ENCODE assay signal across 9 mouse cellular contexts in the genomic region with DNA sequence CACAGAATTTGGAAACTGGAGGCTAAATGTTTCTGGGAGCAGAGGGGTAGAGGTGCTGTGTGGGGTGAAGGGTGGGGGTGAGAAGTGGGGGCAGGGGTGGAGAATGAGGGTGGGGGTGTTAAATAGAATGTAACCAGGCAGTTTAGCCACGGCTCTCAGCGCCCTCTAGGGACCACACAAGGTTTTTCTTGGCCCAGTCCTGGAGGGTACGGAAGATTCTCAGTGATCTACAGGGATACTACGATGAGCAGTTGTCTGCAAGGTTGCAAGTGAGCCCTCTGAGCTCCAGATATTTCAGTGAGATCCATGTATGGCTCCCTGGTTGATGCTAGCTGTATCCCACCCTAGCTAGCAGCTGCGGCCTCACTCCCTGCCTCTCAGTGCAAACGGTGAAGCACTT.
DNase-seq lines count a peak whose midpoint lies in the region; ATAC-seq and TF ChIP-seq lines count a peak whose summit lies in the region.
"Had no signal": no experiment of that assay in that cellular context is flagged by ENCODE, and none has a peak within 500 bp of the region (broad histone marks: within the 10 kb centered on the region; RNA-seq: fewer than 3 reads in every experiment).

No protein-coding gene starts in this region.

- no peaks in the 10 kb centered on the region for H3K27me3 ChIP-seq in kidney, embryonic 14.5 days (ENCODE audit: control insufficient read depth, insufficient read depth, low read length)
- H3K27me3 ChIP-seq in midbrain, postnatal 0 days (ENCODE audit: insufficient read depth, low read length) = no peaks in the 10 kb centered on the region
- H3K27me3 ChIP-seq in midbrain, embryonic 10.5 days (ENCODE audit: low read depth, poor library complexity, severe bottlenecking) = peaks cover 31% of the 10 kb centered on the region
- no peaks in the 10 kb centered on the region for H3K27me3 ChIP-seq in intestine, postnatal 0 days (replicated peaks; ENCODE audit: control insufficient read depth, insufficient read depth, low read length)

- H3K9me3 ChIP-seq in kidney, embryonic 14.5 days (ENCODE audit: control insufficient read depth, low read length) = no peaks in the 10 kb centered on the region
- no peaks in the 10 kb centered on the region for H3K9me3 ChIP-seq in midbrain, postnatal 0 days (ENCODE audit: low read length)
- no peaks in the 10 kb centered on the region for H3K9me3 ChIP-seq in midbrain, embryonic 10.5 days (replicated peaks)
- H3K9me3 ChIP-seq in intestine, postnatal 0 days (ENCODE audit: control insufficient read depth) = no peaks in the 10 kb centered on the region

- no peaks in the 10 kb centered on the region for H3K4me1 ChIP-seq in kidney, embryonic 14.5 days (ENCODE audit: control insufficient read depth, insufficient read depth, low read length)
- no peaks in the 10 kb centered on the region for H3K4me1 ChIP-seq in midbrain, postnatal 0 days (ENCODE audit: insufficient read depth, low read length)
- H3K4me1 ChIP-seq in midbrain, embryonic 10.5 days = peaks cover 15% of the 10 kb centered on the region
- no peaks in the 10 kb centered on the region for H3K4me1 ChIP-seq in intestine, postnatal 0 days (replicated peaks; ENCODE audit: control insufficient read depth, insufficient read depth, low read length)

- no peak overlapping the region for H3K27ac ChIP-seq in kidney, embryonic 14.5 days (ENCODE audit: low read depth, low read length)
- H3K27ac ChIP-seq in midbrain, postnatal 0 days (ENCODE audit: low read depth, low read length) = no peak overlapping the region
- no peak overlapping the region for H3K27ac ChIP-seq in midbrain, embryonic 10.5 days (replicated peaks)
- no peak overlapping the region for H3K27ac ChIP-seq in intestine, postnatal 0 days (ENCODE audit: low read depth, low read length)
- H3K27ac ChIP-seq: liver, embryonic 14.5 days had no signal

- DNase-seq in cerebellum, postnatal 14 days = peak; percentile 35 to 38
- no peak for DNase-seq in cerebellum, adult 11-12 months
- no peak for DNase-seq in kidney, adult 9 months
- peak; percentile 36 for DNase-seq in midbrain, postnatal 0 days (ENCODE audit: low spot score)
- DNase-seq in midbrain, embryonic 10.5 days (ENCODE audit: low spot score) = no peak

- ATAC-seq in kidney, embryonic 14.5 days (ENCODE audit: low FRiP score, low TSS enrichment) = peak; percentile 24; the same call in 1 of the 2 replicates
- ATAC-seq in midbrain, postnatal 0 days (ENCODE audit: low FRiP score) = no peak; the same call in 1 of the 2 replicates
- no peak for ATAC-seq in intestine, postnatal 0 days
- ATAC-seq in erythroid progenitor cell, adult 5-6 weeks (replicated peaks; ENCODE audit: low FRiP score, poor library complexity, severe bottlenecking) = no peak

- 55% methylated on average over 6 of the region's 6 CpGs for WGBS in kidney, embryonic 14.5 days
- WGBS in midbrain, postnatal 0 days = 60% methylated on average over 6 of the region's 6 CpGs
- 64% methylated on average over 6 of the region's 6 CpGs for WGBS in midbrain, embryonic 10.5 days
- 43% methylated on average over 6 of the region's 6 CpGs for WGBS in intestine, postnatal 0 days

- H3K36me3 ChIP-seq in kidney, embryonic 14.5 days (ENCODE audit: control insufficient read depth, insufficient read depth, low read length) = no peaks in the 10 kb centered on the region
- no peaks in the 10 kb centered on the region for H3K36me3 ChIP-seq in midbrain, postnatal 0 days (ENCODE audit: insufficient read depth, low read length)
- no peaks in the 10 kb centered on the region for H3K36me3 ChIP-seq in midbrain, embryonic 10.5 days
- H3K36me3 ChIP-seq in intestine, postnatal 0 days (ENCODE audit: control insufficient read depth, insufficient read depth) = no peaks in the 10 kb centered on the region

- no peak overlapping the region for H3K4me2 ChIP-seq in kidney, embryonic 14.5 days (replicated peaks; ENCODE audit: low read depth, low read length)
- H3K4me2 ChIP-seq in midbrain, postnatal 0 days (ENCODE audit: low read depth, low read length, poor library complexity, severe bottlenecking) = no peak overlapping the region
- no peak overlapping the region; the same call in 1 of the 2 replicates for H3K4me2 ChIP-seq in intestine, postnatal 0 days (replicated peaks; ENCODE audit: low read depth)

- H3K9ac ChIP-seq in kidney, embryonic 14.5 days (ENCODE audit: low read depth, low read length) = no peak overlapping the region
- no peak overlapping the region for H3K9ac ChIP-seq in midbrain, postnatal 0 days (replicated peaks; ENCODE audit: low read length, poor library complexity, severe bottlenecking)
- no peak overlapping the region for H3K9ac ChIP-seq in intestine, postnatal 0 days (ENCODE audit: low read depth, low read length)
- H3K9ac ChIP-seq: liver, embryonic 14.5 days had no signal

- TF ChIP-seq CTCF in midbrain, postnatal 0 days (IDR thresholded peaks at IDR 0.05) = peak; percentile 30; the same call in 1 of the 2 replicates
- TF ChIP-seq CTCF in intestine, postnatal 0 days (IDR thresholded peaks at IDR 0.05; ENCODE audit: low read depth) = peak; percentile 47

- H3K4me3 ChIP-seq in kidney, embryonic 14.5 days (ENCODE audit: low read length) = no peak overlapping the region
- H3K4me3 ChIP-seq in midbrain, postnatal 0 days (ENCODE audit: low read depth, low read length) = no peak overlapping the region
- no peak overlapping the region for H3K4me3 ChIP-seq in midbrain, embryonic 10.5 days
- no peak overlapping the region for H3K4me3 ChIP-seq in intestine, postnatal 0 days (ENCODE audit: low read depth, low read length)

Comparison
In these comparisons a context has a peak if more than half of its experiments do, and no peak if none do; other contexts are left out.
1. DNase-seq: peak in cerebellum, postnatal 14 days (2 of 2) and midbrain, postnatal 0 days (single experiment); none in cerebellum, adult 11-12 months (single experiment), kidney, adult 9 months (single experiment) and midbrain, embryonic 10.5 days (single experiment).